Mouse (Mus musculus): Measurements from ENCODE around the gene Sae1.
"Not testable (repeated sequence)": the region's sequence is repeated elsewhere in the genome, so short reads cannot be mapped to it uniquely, and the experiment has no call there.

Gene Sae1

DNA sequence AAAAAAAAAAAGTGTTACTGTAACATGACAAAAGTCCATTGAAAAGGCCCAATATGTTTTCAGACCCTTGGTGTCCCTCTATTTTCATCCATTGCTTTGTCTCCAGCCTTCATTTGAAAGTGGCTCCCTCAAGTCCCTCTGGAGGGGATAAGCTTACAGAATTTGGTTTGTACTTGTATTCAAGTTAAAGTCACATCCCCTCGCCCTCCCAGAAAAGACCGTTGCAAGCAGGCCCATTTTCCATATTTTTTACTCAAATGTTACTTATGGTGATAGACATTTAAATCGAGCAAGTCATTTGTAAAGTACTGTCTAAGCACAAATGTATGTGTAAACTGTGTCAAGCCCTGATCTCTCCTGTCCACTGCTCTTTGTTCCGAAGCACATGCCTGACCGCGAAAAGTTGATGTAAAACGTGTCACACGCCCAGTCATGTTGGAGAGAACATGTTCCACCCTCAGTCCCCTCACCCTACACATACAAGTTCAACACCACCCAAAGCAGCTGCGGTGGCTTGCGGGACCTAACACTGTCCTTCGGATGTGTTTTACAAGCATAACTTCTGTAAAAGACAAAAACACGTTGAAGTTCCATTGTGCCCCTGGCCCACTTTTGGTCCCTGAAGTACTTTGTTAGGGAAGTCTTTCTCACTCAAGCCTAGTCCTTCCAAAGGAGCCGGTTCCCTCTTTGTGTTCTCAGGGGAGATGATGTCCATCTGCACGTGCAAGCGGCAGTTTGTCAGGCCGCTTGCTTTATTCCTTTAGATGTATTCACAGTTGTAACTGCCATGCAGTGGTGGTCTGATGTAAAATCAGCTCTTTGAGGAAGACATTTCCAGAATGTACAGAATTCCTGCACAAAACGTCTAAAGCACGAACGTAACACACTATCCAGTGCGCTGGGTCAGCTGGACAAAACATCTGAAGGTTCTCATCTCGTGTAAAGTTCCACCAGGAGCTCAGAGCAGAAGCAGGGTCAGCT is 15.7 kb upstream of the Sae1 start:
- DNase-seq (ENCODE audit: low spot score): no peak

DNA sequence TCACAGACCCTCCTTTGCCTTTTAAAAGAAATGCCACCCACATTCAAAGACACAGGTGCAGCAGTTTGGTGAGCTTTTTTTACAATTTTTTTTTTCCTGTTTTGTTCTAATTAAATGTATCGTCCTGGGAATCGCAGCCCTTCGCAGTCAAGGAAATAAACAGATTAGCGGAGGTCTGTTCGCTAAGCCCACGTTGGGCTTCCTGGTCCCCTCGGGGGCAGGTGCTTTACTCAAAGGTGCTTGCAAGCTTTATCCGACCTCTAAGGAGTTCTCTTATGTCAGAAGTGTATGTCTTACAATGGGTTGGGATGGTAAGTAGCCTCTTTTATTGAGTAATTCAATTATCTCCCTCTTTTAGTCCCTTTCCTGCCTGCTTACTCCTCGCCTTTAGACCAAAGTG is 14.8 kb upstream of the Sae1 start:
- peak; percentile 26 for DNase-seq (ENCODE audit: low spot score)

DNA sequence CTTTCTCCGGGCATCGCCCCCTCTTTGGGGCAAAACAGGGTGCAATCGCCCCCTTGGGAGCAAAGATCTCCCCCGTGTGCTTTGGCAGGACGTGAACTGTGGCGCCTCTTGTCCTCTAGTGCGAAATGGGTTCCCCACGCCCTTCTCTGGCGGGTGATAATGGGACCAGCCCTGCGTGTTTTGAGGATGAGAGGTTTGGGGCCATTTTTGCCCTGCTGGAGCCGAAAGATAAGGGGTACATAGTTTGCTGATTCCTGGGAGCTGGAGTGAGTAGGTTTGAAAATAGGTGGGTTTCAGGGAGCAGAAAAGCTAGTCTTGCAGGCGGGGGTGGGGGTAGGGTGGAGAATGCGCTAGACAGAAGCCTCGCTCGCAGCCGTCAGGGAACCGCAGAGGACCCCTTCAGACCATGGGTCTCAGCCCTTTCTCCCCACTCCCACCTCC is 14.4 kb upstream of the Sae1 start:
- peak; percentile 16 for DNase-seq (ENCODE audit: low spot score)

DNA sequence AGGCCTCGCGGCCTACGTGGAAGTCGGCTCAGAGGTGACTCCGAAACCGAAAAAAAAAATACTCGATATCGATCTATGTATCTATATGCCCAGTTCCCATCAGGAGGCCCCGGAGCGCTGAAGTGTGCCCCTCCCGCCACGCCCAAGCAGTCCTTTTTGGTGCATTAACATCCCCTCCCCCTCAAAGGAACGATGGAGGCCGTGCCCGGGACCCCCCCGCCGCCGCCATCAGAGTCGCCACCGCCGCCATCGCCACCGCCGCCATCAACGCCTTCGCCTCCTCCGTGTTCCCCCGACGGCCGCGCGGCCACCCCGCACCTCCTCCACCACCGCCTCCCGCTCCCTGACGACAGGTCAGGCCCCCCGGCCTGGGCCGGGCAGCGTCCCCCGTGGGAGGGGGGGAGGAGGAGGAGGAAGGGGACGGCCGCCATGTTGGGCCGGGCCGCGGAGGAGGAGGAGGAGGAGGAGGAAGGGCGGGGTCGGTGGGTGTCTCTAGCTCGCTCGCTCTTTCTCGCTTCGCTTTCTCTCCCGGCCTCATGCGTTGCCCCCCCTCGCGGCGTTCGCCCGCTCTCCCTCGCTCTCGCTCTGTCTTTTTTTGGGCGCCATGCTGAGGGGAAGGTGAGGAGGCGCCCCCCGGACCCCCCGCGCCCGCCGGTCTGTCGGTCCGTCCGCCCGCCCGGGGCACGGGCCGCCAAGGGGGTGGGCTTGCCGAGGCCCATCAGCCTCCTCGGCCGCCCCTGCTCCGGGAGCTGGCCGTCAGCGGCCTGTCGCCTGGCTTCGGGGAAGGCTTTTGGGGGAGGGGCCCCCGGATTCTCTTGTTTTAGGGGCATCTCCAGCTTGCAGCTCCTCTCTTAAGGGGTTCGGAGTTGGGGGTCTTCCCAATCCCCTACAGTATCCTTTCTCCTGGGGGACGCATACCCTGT is 13.3 kb upstream of the Sae1 start, which contains the start of gene Zc3h4:
Zc3h4 (plus strand) TSS at position 222 of the 923 bp plus-strand sequence.
- peak; percentile 87 for DNase-seq (ENCODE audit: low spot score)

DNA sequence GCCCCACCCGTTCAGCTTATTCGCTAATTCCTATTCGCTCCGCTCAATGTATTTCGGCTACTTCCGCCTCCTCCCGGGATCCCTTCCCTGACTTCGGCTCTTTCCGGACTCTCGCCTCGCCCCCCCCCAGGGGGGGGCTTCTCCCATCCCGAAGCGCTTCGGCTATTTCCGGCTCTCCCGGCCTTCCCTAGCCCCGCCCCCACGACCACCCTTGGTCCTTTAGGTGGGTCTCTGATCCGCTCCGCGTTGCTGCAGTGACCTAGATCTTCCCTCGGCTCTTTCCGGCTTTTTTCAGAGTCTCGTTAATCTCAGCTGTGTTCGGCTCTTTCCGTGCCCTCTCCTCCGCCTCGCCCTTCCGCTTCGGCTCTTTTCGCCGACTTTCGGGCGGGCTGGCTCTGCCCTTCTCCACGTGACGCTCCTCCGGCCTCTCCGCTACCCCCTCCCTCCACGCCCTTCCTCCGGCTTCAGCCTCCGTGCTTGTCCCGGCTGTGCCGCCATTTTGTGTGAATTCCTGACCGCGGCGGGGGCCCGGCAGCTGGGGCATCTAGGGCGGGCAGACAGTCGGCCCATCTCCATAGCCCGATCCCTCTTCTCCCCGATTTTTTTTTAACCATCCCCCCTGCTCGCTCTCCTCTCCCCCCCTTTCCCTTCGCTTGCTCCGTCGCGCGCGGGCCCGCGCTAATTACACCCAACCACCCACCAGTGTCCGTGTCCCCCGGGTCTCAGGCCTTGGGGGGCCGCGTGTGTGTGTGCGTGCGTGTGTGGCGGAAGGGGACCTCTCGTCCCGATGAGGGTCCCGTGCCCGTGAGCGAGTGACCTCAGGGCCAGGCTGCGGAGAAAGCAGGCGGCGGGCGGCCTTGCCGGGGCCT is 12.4 kb upstream of the Sae1 start:
- peak; percentile 97 for DNase-seq (ENCODE audit: low spot score)

DNA sequence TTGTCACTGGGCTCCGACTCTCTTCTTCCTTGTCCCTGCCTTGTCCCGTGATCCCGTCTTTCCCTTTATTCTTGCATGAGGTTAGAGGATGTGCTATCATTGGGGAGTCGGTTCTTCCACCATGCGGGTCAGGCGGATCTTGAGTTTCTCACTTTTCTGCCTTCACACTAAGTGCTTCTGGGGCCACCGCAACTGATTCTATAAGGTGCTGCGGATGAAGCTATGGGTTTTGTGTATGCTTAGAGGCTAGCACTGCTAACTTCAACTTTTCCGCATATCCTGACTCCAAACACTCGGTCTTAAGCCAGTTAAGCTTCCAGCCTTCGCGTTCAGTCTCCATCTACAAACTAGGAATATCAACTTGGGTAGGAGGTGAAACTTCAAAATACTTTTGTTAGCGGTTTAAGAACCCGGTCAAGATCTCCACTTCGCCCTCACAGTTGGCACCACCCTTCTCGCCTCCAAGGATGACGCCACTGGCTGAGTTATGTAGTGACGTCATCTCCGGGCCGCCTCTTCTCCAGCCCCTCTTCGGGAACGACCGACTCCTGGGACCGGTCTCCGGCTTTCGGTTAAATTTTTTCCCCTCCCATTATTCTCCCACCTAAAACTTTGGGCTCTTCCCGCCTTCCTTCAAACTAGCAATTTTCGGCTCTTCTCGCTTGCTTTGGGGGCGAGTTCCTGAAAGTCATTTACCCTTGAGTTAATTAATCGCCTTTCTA is 11.7 kb upstream of the Sae1 start:
- peak; percentile 89 for DNase-seq (ENCODE audit: low spot score)

DNA sequence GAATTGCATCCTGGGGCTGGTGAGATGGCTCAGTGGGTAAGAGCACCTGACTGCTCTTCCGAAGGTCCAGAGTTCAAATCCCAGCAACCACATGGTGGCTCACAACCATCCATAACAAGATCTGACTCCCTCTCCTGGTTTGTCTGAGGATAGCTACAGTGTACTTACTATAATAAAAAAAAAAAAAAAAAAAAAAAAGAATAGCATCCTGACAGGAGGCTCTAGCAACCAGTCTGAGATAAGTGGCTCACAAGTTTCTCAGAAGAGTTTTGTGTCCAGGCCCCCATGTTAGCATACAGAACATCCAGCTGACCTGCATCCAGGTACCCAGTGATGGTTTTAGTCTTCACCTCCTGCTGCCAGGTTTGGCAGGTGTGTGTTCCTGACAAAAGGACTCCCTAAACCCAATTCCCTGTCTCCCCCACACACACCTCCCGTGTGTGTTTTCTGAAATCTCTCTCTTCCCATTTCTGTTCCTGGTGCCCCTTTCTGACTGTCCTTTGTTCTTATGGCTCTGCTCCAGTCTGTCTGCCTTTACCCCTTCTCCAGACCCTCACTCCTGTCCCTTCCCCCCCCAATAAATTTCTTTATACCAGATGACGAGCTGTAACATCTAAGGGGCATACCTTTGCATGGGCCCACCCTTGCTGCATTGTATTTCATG is 10.9 kb upstream of the Sae1 start:
- DNase-seq (ENCODE audit: low spot score): no peak

DNA sequence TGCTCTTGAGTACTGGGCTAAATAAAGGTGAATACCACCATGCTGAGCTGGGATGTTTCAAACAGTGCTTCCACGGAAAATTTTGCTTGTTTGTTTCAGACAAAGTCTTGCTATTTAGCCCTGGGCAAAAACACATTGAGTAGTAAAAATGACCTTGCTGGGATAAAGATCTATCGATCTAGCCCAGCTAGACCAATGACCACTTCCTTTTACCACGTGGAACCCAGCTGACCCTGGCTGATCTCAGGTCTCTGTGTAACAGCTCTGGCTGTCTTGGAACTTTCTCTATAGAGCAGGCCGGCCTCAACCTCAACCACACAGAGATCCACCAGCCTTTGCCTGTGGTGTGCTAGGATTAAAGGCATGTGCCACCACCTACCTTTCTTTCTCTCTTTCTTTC is 9.9 kb upstream of the Sae1 start:
- DNase-seq (ENCODE audit: low spot score): no peak

DNA sequence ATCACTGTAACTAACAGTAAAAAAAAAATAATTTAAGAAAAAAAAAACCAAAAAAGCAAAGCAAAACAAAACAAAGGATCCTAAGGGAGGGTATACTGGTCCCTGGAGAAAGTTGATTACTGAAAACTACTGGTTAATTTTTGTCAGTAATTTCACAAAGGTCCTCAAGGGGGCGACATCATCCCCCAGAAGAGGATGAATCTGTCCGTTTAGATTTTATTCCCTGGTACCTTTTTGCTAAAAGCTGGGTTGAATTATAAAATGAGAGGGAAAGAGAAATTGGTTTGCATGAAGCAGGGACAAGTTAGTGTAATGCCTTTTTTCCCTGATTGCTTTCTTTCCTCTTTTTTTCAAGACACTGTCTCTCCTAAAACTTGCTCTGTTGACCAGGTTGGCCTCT is 8.3 kb upstream of the Sae1 start:
- DNase-seq (ENCODE audit: low spot score): no peak

DNA sequence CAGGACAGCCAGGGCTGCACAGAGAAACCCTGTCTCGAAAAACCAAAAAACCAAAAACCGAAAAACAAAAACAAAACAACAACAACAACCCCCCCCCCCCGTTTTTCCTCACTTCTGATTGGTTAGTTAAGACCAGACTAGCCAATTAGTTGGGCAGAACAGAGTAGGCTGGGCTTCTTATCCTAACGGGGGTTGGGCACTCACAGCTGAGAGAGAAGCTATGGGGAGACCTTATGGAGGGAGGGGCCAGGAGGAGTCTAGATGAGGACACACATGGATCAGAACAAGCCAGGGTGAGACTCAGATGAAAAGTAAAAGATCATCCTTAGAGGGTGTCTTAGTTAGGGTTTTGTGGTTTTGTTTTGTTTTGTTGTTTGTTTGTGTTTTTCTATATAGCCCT is 5.3 kb upstream of the Sae1 start:
- no peak for DNase-seq (ENCODE audit: low spot score)

DNA sequence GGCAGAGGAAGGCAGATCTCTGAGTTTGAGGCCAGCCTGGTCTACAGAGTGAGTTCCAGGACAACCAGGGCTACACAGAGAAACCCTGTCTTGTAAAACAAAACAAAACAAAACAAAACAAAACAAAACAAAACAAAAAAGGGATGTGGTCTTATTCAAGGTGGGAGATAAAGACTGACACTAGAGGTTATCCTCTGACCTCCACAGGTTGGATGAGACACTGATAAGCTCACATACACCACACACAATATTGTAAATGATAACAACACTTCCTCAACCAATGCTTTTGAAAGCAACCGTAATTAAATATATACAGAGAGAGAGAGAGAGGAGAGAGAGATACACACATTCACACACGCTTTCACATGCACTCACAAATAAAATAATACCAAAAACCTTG is 2.3 kb upstream of the Sae1 start:
- DNase-seq (ENCODE audit: low spot score): not testable (repeated sequence)

DNA sequence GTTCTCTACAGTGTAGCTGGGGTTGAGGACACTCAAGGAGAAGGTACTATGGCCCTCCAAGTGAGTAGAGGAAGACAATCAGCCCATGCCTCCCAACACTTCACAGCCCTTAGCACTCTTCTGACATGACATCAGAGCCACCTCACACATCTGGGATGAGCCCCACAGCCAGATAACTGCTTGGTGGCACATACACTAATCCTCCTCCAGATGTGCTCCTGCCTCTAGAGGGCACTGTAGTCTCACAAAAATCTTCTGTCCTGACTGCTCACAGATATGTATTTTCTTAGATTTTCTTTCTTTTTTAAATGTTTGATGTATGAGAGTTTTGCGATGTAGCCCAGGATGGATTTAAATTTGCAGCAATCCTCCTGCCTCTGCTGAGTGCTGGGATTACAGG is 11.1 kb downstream of the Sae1 start:
- DNase-seq (ENCODE audit: low spot score): no peak

DNA sequence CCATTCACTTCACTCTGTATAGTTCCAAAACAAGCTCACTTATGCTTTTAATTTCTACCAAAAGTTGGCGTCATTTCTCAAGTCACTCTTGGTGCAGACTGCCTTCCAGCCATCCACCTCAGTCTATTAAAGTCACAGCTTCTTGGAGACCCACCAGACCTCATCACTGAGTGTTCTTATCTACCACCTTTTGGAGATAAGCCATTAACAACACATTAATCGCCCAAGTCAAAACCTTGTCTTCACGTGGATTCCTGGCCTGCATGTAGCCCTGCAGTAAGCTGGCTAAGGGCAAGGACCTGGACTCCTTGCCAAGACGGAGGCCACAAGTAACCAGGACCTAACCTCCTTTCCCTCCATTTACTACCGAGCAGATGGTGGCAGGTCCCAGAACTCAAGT is 12.6 kb downstream of the Sae1 start:
- DNase-seq (ENCODE audit: low spot score): no peak

DNA sequence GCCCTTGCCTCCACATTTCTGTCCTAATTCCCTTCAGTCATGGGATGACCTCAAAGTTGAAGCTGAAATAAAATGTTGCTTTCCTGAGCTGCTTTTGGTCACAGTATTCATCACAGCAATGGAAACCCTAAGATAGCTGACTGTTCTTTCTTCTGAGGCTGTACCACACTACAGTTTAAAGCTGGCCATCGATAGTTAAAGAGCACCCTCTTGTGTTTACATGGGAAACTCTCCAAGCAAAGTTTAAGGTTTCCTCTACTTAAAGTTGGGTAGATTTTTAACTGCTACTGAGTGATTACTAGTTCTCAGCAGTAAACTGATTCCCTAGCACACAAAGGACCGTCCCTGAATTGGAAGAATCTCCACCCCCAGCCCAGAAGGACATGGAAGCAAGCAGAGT is 13.9 kb downstream of the Sae1 start:
- no peak for DNase-seq (ENCODE audit: low spot score)

DNA sequence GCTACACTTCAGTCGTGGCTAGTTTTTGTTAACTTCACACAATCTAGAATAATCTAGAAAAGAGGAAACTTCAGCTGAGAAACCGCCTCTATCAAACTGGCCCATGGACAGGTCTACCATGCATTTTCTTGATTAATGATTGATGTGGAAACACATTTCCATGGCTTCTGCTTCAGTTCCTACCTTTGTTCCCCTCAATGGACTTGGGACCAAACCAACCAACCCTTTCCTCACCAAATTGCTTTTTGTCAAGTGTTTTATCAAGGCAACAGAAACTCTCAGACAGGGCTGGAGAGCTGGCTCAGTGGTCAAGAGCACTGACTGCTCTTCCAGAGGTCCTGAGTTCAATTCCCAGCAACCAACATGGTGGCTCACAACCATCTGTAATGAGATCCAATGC is 17.0 kb downstream of the Sae1 start:
- no peak for DNase-seq (ENCODE audit: low spot score)

DNA sequence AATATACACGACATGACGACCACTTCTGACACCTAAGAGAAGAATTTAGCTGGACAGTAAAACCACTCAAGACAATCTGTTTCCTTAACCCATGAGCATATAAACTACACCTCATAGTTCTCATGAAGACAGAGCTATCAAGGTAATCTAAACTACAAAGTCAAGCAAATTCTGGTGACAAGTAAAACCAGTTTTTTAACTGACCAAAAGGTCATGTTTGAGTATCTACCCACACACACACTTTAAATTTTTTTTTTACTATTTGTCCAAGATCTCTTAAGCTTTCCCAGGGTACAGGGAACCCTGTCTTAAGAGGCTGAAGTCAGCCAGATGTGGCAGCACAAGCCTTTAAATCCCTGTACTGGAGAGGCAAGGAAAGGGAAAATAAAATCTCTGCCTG is 18.8 kb downstream of the Sae1 start:
- DNase-seq (ENCODE audit: low spot score): no peak

DNA sequence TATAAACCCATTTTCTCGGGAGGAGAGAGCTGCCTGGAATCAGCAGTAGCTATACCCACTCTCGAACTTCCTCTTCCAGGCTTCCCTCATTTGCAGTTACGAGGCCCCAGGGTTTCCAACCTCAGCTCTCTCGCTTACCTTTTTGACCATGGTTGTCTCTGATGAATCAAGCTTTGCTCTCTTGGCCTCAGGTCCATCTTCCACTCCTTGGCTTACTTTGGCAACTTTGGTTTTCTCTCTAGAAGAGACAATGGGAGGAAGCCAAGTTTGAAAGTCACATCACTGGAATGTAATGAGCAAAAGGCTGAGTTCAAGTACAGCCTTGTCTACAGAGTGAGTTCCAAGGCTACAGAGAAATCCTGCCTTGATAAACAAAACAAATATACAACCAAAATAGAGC is 20.9 kb downstream of the Sae1 start:
- DNase-seq (ENCODE audit: low spot score): no peak

DNA sequence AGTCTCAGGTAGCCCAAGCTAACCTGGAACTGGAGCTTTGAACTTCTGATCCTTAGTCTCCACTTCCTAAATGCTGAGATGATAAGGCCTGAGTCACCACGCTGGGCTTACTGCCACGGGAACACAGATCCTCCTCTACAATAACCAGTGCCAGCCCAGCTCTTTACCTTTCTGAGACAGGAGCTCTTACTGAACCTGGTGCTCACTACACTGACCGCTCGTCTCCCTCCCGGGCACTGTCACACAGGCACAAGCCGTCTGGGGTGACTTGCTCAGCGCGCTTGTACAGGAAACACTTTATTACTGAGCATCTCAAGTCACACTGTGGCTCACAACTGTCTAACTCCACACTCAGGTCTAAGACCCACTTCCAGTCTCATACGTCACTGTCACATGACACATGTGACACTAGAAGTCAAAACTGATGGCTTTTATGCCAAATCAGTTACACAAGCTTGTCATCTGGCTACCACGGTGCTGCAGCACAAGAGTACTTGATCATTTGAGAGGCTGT is 21.4 kb downstream of the Sae1 start:
- DNase-seq (ENCODE audit: low spot score): no peak

DNA sequence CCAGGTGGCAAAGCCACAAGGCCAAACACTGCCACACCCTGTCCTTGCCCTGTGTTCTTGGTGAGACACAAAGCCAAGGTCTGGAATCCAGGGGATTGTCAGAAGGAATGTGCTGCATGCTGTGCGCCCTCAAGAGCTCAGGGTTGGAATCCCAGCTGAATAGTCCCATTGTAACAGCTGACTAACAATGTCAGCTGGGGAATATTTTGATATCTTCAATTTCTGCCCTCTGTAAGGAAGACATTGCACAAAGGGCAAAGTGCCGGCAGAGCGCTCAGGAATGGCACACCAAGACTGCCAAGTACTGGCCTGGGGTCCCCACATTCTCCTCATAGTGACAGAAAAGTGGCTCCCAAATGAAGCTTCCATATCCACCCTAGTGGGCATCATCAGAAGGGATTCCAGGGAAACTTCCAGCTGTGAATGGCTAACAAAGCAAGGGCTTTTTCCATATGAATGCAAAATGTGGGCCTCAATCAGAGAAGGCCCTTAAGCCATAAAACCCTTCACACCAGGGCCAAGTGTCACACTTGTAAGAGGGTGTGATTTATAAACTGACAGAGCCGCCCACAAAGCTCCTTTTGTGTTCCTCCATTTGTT is 22.6 kb downstream of the Sae1 start:
- DNase-seq (ENCODE audit: low spot score): peak; percentile 27

DNA sequence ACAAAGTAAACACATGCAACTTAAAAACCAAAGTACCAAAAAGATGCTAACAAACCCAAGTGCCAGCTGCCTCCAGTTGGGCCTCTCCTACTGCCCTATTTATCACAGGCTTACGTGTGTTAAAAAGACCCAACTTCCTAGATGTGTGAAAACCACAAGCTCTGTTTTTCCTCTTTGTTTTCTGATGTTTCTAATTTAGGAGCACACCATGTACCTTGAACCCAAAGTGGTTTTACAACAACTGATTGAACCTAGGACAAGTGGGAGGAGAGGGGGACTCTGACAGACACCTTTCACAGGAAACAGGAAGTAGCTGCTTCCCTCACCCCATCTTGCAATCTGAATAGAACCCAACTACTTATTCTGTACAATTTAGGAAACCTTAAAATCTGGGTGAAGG is 23.3 kb downstream of the Sae1 start:
- DNase-seq (ENCODE audit: low spot score): no peak

All from testis, postnatal 14 days (tissue).